Mouse (Mus musculus) gastrocnemius, postnatal 14 days (tissue): ENCODE measurements around the gene Daam2. TPM values are rescaled to one million over a fixed set of nuclear protein-coding genes. Genes with fewer than 3 reads are reported as not detected.
A peak's percentile ranks its signal among the peaks of the same experiment; 100 is the strongest.

Source experiments
- DNase-seq: peaks from one replicate; pipeline ENCODE4 v3.0.0; 2021; ENCODE audit warnings: mixed read lengths
- intact Hi-C: fragments of 180-260 bp; cut with DNase I; formaldehyde crosslinking; loops from one replicate; pipeline ENCODE4 v1.15.1; 2025; ENCODE audit warnings: low total_unique reads
- total RNA-seq, 2 experiments: library from RNA; stranded (reverse); gene quantifications; 2 replicates each; pipeline ENCODE4 v1.2.3; 2021

Gene Daam2
- total RNA-seq, 2 experiments from 2014 or later, result 9.2 to 9.7 TPM

DNA sequence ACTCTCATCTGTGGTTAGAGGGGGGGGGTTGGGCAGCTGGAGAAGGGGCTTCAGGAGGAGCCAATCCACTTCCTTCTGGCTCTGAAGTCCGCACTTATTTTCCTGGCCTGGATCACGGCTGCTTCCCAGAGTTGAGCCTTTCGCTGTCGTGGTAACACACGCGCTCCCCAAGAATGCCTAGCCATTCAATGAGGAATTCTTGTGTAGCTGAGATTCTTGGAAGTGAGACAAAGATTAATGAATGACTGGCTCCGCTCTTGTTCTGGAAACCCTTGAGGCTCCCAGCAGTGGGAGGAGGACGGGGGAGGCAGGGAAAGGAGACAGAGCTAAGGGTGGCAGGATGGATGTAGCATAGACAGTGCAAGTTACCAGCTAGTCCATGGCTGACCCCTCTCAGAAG is 24.9 kb downstream of the Daam2 start:
- no peak for DNase-seq
- intact Hi-C loops, result no loop called here

DNA sequence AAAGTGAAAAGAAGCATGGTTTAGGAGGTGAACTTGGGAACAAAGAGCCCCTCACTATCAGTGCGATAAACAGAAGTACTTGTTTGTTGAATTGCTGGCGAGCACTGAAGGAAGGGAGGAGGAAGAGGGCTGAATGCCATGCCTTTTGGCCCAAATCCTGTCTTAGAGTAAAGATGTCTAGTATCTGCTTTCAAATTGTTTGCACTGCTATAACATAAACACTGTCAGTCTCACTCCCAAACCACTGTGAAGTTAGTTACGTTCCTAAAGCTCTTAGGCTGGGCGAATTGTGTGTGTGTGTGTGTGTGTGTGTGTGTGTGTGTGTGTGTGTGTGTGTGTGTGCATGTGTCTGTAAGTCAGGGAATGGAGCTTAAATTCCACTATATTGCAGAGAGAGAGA is 28.6 kb downstream of the Daam2 start:
- intact Hi-C loops, result no loop called here
- DNase-seq, result no peak

DNA sequence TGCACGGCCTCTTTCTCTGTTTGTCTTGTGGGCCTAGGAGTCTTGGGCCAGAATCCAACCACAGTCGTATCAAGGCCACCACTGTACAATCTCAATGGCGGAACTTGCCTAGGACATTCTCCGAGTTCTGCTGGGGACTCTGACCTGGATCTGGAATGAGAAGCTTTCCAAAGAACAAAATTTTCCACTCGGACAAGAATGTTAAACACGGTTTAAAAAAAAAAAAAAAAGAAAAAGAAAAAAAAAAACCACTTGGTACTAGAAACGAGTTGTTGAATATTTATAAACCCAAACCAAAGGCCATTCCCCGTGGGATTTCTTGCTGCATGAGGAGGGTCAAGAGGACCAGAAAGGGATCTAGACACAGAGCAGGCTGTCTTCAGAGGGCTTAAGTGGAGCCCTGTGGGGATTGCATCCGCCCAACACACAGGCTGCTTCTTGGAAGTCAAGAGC is 29.9 kb downstream of the Daam2 start:
- intact Hi-C loops, result no loop called here
- no peak for DNase-seq

DNA sequence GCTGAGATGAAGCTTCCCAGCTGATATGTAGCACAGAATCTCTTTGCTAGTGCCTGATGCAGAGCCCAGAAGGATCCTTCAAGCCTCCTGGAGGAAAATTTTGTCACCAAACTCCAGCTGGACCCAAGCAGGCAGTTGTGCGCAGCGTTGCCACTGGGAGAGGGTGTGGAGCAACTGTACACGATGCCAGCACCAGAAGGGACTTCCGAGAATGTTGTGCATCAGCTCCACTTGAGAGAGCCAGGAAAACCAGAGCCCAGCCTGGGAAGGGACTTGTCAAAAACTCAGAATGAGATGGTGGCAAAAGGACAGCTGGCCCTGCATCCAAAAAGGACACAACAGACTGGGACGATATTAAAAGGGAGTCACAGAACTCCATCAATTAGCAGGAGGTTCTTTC is 32.5 kb downstream of the Daam2 start:
- intact Hi-C loops, result no loop called here
- DNase-seq, result no peak

DNA sequence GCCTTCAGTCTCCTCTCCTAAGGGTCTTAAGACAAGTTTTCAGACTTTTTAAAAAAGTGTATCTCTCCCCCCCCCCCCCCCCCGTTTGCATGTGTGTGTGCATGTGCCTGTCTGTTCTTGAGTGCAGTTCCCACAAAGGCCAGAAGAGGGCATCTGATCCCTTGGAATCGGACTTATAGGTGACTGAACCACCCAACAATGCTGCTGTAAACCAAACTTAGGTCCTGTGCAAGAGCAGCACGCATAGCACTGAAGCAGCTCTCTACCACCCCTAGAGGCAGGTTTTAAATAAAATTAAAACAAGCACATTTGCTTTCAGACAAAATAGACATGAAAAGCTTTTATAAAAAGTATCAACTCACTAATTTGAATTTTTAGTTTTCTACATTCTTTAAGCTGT is 33.9 kb downstream of the Daam2 start:
- intact Hi-C loops, result no loop called here
- peak; percentile 31 for DNase-seq

DNA sequence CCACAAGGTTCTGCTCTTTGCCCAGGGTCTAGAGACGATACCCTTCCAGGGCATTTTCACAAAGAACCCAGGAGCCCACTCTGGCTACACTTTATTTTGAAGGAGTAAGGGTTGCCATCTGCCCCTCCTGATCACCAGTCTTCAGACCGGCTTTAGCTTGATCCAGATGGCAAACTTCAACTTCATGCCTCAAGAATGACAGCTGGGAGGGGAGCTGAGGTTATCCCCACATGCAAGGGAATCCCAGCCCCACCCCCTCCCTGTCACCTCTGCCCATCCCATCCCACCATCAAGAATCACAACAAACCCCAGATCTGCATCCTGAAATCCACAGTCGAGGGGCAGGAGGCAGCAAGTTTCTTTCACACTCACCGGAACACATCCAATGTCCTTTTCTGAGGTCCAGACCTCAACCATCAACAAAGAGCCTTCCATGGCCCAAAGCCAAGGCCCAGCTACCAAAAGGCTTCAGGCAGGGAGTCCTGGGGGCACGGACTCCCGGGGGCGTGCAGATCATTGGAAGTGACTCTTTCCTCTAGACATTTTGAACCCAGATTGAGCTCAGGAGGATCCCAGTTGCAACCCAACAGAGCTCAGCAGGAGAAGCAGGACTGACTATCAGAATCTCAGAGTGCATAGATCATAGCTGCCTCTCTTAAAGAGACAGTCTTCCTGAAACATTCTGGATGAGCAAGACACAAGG is 35.5 kb downstream of the Daam2 start:
- intact Hi-C loops, result no loop called here
- DNase-seq, result no peak

DNA sequence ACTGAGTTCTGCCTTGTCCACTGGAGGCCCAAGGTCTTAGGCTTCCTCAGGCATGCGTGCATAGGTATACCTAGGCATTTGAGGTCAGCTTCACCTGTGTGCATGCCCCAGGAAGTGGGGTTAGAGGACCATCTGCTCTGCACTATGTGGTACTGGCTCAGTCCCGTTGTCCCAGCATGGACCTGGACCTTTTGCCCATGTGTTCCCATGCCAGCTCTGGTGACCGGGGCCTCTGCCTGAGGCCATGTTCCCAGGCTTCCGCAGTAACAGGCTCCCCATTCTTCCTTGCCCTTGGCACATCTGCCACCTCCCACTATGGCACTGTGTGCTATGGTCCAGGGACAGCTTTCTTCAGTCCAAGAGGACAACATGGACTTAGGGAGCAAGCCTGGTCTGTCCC is 36.1 kb downstream of the Daam2 start:
- no peak for DNase-seq
- intact Hi-C loops, result no loop called here

DNA sequence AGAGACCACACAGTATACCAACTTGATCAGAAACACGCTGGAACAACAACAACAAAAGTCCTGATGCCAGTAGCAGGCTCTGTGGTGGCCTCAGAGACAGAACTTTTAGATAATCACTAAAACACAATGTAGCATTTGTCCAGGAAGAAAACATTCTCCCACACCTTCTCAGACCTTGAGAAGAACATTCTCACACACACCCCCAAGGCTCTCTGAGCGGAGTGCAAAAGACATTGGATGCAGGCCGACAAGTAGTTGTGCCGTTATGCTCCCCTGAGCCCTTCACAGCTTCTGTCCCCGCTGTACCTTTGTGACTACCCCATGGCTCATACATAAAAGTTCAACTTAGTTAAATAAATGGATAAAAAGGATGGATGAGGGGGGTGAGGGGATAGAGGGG is 37.6 kb downstream of the Daam2 start:
- no peak for DNase-seq
- intact Hi-C loops, result no loop called here

DNA sequence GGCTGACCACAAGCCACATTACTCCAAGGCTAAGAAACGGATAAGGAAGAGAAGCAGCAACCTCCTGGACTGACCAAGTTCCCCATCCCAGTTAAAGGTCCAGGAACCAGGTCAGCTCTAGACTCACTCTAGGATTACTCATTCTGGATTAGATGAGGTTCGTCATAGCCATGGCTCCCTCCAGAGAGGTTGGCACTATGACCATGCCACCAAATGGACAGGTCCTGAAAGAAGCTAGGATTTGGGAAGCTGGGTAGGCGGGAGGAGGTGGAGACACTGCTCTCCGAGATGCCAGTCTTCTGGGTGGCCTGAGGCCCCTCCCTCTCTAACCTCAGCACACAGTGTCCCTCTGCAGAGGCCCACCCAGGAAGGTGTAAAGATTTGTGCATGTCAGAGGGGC is 38.2 kb downstream of the Daam2 start:
- DNase-seq, result no peak
- intact Hi-C loops, result no loop called here

DNA sequence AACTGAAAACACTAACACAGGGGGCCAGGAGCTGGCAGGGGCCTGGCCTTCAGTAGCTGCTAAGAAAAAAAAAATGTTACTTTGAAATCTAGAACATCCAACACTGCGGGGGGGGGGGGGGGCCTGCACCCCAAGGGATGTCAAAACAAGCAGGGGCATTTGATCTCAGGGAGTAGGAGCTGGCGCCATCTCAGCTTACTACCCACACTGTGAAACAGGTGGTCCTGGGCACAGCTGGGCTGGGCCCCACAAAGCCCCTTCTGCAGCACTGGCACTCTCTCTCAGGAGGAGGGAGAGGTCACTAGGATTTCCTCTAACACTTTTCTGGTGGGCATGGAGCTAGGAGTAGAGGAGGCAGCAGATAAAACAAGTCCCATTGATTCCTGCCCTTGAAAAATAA is 39.6 kb downstream of the Daam2 start:
- no peak for DNase-seq
- intact Hi-C loops, result no loop called here

DNA sequence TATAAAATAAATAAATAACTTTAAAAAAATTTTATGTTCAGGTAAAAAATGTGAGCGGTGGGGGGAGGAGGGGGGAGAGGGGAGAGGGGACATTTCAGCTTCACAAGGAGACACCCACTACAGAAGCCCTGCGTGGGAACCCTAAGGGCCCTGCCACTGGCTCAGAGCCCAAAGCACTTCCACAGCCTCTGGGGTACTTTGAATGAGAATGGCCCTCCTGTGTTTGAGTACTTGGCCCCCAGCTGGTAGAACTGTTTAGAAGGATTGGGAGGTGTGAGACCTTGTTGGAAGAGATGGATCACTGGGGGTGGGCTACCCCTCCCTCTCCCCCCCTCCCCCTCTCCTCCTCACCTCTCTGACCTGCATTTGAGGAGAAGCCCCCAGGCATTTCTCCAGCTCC is 41.7 kb downstream of the Daam2 start:
- DNase-seq, result no peak
- intact Hi-C loops, result no loop called here

DNA sequence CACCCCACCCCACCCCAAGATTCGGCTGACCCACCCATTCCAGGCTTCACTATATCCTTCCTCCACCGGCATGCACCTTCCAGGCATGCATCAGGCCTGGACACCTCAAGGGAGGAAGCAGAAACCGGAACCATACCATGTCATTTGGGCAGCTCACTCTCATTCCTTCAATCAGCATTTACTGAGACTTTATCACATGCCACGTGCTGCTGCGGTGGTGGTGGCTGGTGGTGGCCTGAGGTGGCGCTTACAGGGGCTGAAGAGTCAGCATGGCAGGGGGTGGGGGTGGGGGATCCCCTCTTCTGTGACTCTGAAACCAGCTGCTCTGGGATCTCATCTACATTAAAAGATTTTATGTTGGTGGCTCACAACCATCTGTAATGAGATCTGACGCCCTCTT is 42.1 kb downstream of the Daam2 start:
- no peak for DNase-seq
- intact Hi-C loops, result no loop called here

DNA sequence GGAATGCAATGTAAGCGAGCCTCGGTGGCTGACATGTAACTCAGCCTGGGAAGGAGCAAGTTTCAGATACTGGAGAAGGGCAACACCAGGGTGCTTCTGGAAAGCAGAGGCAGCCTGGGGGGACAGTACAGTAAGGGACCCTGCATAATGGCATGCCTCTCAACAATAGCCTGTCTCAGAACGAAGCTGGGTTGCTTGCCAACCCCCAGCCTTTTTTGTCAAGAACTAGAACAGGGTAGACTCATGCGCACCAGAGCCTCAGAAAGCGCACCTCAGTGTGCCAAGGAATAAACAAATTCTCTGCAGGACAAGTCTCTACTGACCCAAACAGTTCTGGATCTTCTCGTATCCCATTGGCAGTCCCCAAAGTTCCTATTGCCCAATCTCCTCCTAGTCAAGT is 43.5 kb downstream of the Daam2 start:
- DNase-seq, result no peak
- intact Hi-C loops, result no loop called here

DNA sequence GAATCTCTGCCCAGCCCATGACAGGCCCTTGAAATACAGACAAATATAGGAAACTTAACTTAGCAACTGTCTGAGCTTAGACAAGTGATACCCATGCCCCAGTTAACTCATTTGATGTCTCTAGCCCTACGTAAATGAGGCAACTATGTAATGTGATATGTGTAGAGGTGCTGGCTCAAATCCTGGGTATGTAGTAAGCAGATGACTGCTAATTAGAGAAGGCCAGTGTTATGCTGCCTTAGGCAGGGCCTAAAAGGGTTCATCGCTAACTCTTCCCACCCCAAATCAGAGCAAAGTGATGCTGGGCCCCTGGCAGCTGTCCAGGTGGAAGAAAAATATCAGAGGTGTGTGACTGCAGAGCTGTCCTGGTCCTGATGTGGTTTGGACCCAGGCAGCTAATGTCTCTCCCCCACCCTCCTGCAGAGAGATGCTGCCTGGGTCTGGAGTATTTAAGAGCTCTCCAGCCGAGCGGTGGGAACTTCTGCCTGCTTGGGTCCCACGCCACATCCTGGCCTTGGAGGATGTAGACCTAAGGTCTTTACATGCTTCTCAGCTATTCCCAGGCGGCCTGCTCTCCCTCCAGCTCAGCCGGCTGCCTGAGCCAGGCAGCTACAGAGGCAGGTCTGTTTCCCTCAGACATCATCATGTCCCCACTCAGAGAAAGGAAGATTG is 44.4 kb downstream of the Daam2 start:
- intact Hi-C loops, result no loop called here

DNA sequence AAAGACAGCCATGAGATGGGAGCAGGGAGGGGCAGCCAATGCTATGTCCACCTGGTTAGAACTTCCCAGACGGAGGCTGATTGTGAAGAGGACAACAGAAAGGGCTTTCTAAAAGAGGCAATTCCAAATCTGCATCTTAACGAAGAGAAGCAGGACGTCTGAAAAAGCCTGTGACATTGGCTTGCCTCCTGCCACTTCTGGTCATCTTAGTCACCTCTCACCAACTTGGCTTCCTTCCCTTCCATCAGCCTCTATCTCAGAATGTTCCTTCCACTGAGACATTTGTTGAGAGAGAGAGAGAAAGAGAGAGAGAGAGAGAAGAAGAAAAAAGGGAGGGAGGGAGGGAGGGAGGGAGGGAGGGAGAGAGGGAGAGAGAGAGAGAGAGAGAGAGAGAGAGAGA is 47.1 kb downstream of the Daam2 start:
- DNase-seq, result no peak
- intact Hi-C loops, result no loop called here

More for the DNA sequence above, 44.4 kb downstream of the Daam2 start:
- peak; percentile 17 for DNase-seq

DNA sequence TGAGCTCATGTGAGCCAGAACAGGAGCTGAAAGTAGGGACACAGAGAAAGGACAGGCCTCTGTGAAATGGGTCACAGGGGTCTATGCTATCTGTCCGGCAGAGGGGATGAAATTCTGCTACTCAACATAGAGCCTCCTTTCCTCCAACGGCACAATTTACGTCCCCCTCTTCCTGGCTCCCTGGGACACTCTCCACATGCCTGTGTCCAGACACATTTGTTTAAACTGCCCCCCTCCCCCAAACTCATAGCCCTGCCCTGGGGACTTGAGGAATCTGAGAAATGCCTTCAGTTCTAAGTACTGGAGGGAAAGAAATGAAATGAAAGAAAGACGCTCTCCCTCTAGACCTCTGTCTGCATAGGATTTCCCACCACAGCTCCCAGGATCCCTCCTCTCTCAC is 48.5 kb downstream of the Daam2 start:
- intact Hi-C loops, result no loop called here
- no peak for DNase-seq

DNA sequence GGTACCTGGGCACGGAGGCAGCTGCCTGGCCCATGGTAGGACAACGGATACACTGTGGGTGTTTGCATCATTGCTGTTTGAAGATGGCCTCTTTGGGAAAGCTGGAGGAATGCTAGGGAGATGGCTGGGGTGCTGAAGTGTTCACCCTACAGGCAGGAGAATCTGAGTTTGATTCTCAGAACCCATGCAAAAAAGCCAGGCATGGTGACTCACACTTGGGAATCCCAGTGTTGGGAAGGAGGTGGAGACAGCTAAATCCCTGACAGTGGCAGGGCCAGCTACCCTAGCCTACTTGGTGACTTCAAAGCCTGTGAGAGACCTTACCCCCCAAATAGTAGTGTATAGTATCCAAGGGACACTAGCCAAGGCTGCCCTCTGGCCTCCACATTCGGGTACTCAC is 49.0 kb downstream of the Daam2 start:
- intact Hi-C loops, result no loop called here
- no peak for DNase-seq

DNA sequence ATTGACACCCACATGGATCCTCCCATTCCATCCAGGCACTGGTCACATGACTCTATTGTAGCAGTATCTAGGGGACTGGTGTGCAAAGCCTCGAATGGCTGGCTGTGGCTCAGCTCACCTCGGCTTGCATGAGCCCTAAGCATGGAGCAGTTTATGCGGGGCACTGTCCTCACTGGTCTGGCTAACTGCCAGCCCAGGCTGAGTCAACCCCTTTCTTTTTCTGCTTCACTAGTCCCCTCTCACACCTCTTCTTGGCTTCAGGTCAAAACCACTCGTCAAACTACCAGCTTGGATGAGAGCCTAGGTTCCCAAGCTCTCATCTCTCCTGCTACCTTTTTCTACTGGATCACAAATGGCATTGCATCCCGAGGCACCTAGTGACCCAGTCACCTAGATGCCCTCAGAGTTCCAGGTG is 51.5 kb downstream of the Daam2 start:
- no peak for DNase-seq

DNA sequence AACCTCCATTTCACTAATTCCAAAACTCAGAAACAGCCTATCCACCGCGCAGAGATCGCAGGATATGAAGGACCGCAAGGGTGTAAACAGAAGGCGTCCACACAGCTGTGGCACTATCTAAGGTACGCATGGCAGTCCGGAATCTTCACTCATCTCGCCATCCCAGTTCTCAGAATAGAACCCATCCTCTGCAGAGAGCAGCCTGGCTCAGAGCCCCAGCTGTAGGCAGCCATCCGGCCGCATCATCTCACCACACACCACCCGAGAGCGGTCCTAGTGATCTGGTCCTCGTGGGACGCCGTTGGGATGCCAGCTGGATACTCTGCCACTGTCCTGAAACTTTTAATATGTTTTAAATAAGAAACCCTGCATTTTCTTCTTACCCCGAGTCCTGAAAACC is 54.7 kb downstream of the Daam2 start:
- DNase-seq, result no peak
- intact Hi-C loops, result no loop called here

More for the DNA sequence above, 51.5 kb downstream of the Daam2 start:
- intact Hi-C loops, result no loop called here

DNA sequence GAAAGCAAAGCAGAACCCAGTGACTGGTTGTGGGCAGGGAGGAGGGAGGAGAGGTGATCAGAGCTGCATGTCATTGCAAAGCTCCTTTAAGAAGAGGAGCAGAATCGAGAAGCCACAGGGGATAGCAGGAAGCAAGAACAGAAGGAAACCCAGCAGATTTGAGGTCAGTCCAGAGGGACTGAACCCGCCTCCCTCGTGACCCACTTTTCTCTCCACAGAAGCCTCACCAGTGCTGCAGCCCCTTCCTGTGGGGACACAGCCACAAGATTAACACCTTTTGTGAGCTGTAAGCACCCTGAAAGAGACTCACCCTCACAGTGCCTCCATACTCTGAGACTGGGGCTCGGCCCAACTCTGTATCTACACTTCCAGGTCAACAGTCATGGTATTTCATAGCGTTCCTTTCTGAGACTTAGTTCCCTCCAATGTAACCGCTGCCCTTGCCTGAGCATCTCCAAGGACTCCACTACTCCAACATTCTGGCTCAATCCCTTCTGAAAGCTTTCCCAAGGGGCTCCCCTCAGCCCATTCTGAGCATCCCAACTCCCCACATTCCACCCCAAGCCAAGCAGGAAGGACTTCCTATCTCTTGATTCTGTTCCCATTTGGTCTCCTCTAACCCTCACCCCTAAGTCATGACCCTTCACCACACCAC is 60.8 kb downstream of the Daam2 start:
- intact Hi-C loops, result no loop called here

DNA sequence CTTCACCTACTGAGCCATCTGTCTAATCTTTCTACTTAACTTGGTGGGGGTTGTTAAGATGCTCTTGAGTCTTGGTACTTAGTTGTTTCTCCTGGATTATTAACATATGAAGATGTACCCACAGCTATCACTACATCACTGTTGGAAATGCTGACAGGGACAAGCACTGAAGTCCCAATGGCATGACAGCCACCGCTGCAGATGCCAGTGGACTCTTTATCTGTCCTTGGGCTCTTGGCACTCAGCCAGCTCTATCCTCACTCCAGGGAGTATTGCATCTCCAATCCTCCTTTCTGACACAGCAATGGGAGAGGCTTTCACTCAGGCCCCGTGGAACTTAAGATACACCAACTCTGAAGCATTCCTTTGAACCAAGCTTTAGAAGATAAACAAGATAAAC is 63.9 kb downstream of the Daam2 start:
- intact Hi-C loops, result no loop called here
- no peak for DNase-seq

More for the DNA sequence above, 60.8 kb downstream of the Daam2 start:
- no peak for DNase-seq
